Mouse (Mus musculus) embryonic facial prominence, embryonic 11.5 days (tissue): ENCODE data around the gene Zzef1. TPM values are rescaled to one million over a fixed set of nuclear protein-coding genes. Genes with fewer than 3 reads are reported as not detected.
A peak's percentile ranks its signal among the peaks of the same experiment; 100 is the strongest.
"Not testable (repeated sequence)": the region's sequence is repeated elsewhere in the genome, so short reads cannot be mapped to it uniquely, and the experiment has no call there.

Source experiments
- ATAC-seq: fragments of 200-750 bp; cut with Nextera tagmentation; replicated peaks from 2 replicates; pipeline ENCODE4 v1.8.0; 2017; ENCODE audit warnings: low read depth; ENCODE audit not compliant: insufficient number of reproducible peaks, low FRiP score, low TSS enrichment
- DNase-seq: peaks from one replicate; pipeline ENCODE4 v3.0.0-alpha.2; 2015; ENCODE audit warnings: low spot score
- H3K27ac ChIP-seq: fragments of 300-500 bp; sonication (generic); replicated peaks from 2 replicates; pipeline ENCODE4 v1.5.1; 2014; ENCODE audit warnings: mild to moderate bottlenecking, low read depth, low read length, control low read depth
- H3K27me3 ChIP-seq: fragments of 300-500 bp; sonication (generic); 2 replicates; pipeline ENCODE4 v1.6.1; 2014; ENCODE audit warnings: mild to moderate bottlenecking, low read length, moderate library complexity, mixed read lengths; ENCODE audit not compliant: control insufficient read depth, insufficient read depth
- H3K36me3 ChIP-seq: fragments of 300-500 bp; sonication (generic); replicated peaks from 2 replicates; pipeline ENCODE4 v1.6.1; 2014; ENCODE audit warnings: low read depth, mild to moderate bottlenecking, low read length, moderate library complexity, mixed read lengths; ENCODE audit not compliant: control insufficient read depth, insufficient read depth
- H3K4me1 ChIP-seq: fragments of 300-500 bp; sonication (generic); 2 replicates; pipeline ENCODE4 v1.6.1; 2014; ENCODE audit warnings: low read length, mixed read lengths; ENCODE audit not compliant: control insufficient read depth, insufficient read depth
- H3K4me2 ChIP-seq: fragments of 300-500 bp; sonication (generic); 2 replicates; pipeline ENCODE4 v1.6.1; 2014; ENCODE audit warnings: low read depth, mild to moderate bottlenecking, control low read depth, low read length, moderate library complexity
- H3K4me3 ChIP-seq: fragments of 300-500 bp; sonication (generic); 2 replicates; pipeline ENCODE4 v1.5.1; 2014; ENCODE audit warnings: low read depth, low read length, control low read depth
- H3K9ac ChIP-seq: fragments of 300-500 bp; sonication (generic); replicated peaks from 2 replicates; pipeline ENCODE4 v1.6.1; 2014; ENCODE audit warnings: mild to moderate bottlenecking, control low read depth, low read length
- H3K9me3 ChIP-seq: fragments of 300-500 bp; sonication (generic); replicated peaks from 2 replicates; pipeline ENCODE4 v1.6.1; 2016; ENCODE audit warnings: mild to moderate bottlenecking, low read length, inconsistent platforms, mixed read lengths; ENCODE audit not compliant: control insufficient read depth
- WGBS: fragments of 180-500 bp; shearing (Covaris S2); extraction: QIAGEN DNeasy Blood & Tissue Kit; methylation state at CpG from one replicate; pipeline ENCODE4 v1.1.7; 2014; 5-methylcytosine and 5-hydroxymethylcytosine counted together
- polyA plus RNA-seq: library from polyadenylated mRNA; unstranded; fragments of >200 nt; fragmentation: Nextera tagmentation; extraction: Ambion mirVana; gene quantifications from 2 replicates; pipeline ENCODE4 v1.2.1, GENCODE M21; 2014

The Zzef1 gene
- polyA plus RNA-seq, 1 experiment from 2014 or later, result 5.9 TPM

GRCm38 (mm10) chr11:72770324-72770723 is 25.7 kb upstream of the Zzef1 start:
- no peaks in the 10 kb centered on the region for H3K4me1 ChIP-seq
- no peaks in the 10 kb centered on the region for H3K27me3 ChIP-seq
- H3K9ac ChIP-seq, result no peak overlapping the region
- DNase-seq (no peak), ATAC-seq (no peak)
- H3K36me3 ChIP-seq, result peaks cover 3% of the 10 kb centered on the region
- H3K4me3 ChIP-seq, result no peak overlapping the region
- no peak overlapping the region for H3K27ac ChIP-seq
- H3K4me2 ChIP-seq, result no peak overlapping the region
- WGBS, result 92% methylated on average over 3 of the region's 3 CpGs
- H3K9me3 ChIP-seq, result no peaks in the 10 kb centered on the region

- H3K27ac ChIP-seq, result no peak overlapping the region
- H3K4me2 ChIP-seq, result no peak overlapping the region
- WGBS, result 91% methylated on average over 5 of the region's 5 CpGs
- H3K27me3 ChIP-seq, result no peaks in the 10 kb centered on the region
- ATAC-seq, result no peak
- no peaks in the 10 kb centered on the region for H3K4me1 ChIP-seq
- DNase-seq, result no peak
- H3K9ac ChIP-seq, result no peak overlapping the region
- no peak overlapping the region for H3K4me3 ChIP-seq
- H3K36me3 ChIP-seq, result peaks cover 3% of the 10 kb centered on the region
- H3K9me3 ChIP-seq, result no peaks in the 10 kb centered on the region
Measured at GRCm38 (mm10) chr11:72770816-72771215, 25.2 kb upstream of the Zzef1 start.

DNA sequence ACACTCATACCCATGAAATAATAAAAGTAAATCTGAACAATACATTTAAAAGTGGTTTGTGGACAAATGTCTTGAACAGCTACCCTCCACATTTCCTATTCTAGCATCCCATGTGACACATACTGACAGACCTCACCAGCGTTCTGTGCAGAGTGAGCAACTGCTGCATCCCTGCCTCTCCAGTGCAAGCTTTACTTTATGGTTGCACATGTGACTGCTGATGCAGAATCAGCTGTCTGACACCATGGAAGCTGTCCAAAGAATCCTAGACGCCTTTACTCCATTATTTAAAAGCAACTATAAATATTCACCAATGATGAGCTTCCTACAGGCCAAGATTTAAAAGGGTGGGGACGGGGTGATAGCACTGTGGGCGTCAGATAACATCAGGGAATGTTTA is 24.6 kb upstream of the Zzef1 start:
- whole genome bisulfite sequencing, result 82% methylated on average over 4 of the region's 4 CpGs
- ATAC-seq (no peak), DNase-seq (no peak)
- H3K9ac ChIP-seq, result no peak overlapping the region
- no peak overlapping the region for H3K4me2 ChIP-seq
- H3K4me3 ChIP-seq, result no peak overlapping the region
- H3K9me3 ChIP-seq, result no peaks in the 10 kb centered on the region
- no peaks in the 10 kb centered on the region for H3K4me1 ChIP-seq
- H3K36me3 ChIP-seq, result peaks cover 3% of the 10 kb centered on the region
- no peaks in the 10 kb centered on the region for H3K27me3 ChIP-seq
- no peak overlapping the region for H3K27ac ChIP-seq

GRCm38 (mm10) chr11:72772611-72773010 is 23.4 kb upstream of the Zzef1 start:
- H3K27ac ChIP-seq, ATAC-seq, H3K4me3 ChIP-seq, H3K9ac ChIP-seq, H3K4me1 ChIP-seq, H3K9me3 ChIP-seq, H3K27me3 ChIP-seq, DNase-seq, H3K4me2 ChIP-seq, H3K36me3 ChIP-seq: not testable (repeated sequence)
- WGBS, result 39% methylated on average over 1 of the region's 1 CpGs

DNA sequence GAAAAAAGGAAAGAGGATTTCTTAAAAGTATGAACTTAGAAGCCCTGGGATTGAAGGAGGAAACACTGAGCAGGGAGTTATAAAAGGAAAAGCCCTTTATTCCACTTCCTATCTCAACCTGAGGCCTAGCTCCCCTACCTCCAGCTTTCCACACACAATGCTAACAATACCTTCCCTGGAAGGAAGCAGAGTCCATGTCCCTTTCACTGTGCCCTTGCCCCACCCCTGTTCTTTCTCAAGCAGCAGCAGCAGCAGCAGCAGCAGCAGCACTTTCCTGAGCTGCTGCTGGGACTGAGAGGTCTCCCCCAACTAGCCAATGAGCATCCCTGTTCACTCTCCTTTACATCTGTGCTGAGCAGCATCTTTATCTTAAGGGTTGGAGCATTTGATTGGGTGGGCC is 17.1 kb upstream of the Zzef1 start:
- DNase-seq (no peak), ATAC-seq (no peak)
- H3K36me3 ChIP-seq, result no peaks in the 10 kb centered on the region
- no peak overlapping the region for H3K9ac ChIP-seq
- no peaks in the 10 kb centered on the region for H3K9me3 ChIP-seq
- no peak overlapping the region for H3K4me2 ChIP-seq
- H3K4me3 ChIP-seq, result no peak overlapping the region
- no peaks in the 10 kb centered on the region for H3K4me1 ChIP-seq
- no peaks in the 10 kb centered on the region for H3K27me3 ChIP-seq
- H3K27ac ChIP-seq, result no peak overlapping the region

DNA sequence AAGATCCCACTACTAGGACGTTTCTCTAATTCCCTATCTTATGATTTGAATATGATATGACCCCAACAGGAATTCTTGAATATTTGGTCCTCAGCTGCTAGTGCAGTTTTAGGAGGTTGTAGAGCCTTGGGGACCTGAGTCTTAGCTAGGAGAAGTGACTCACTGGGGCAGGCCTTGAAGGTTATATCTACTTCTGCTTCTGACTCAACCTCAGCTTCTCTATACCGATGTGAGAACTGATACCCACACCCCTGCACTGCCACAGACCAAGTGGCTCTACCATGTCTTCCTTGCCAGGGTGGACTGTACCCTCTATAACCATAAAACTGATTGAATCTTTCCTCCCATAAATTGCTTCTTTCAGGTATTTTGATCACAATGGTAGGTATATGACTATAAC is 13.9 kb upstream of the Zzef1 start:
- 67% methylated on average over 2 of the region's 2 CpGs for WGBS
- H3K4me1 ChIP-seq, result no peaks in the 10 kb centered on the region
- ATAC-seq (no peak), DNase-seq (no peak)
- H3K4me2 ChIP-seq, result no peak overlapping the region
- H3K4me3 ChIP-seq, result no peak overlapping the region
- no peaks in the 10 kb centered on the region for H3K9me3 ChIP-seq
- H3K36me3 ChIP-seq, result no peaks in the 10 kb centered on the region
- no peak overlapping the region for H3K9ac ChIP-seq
- H3K27me3 ChIP-seq, result no peaks in the 10 kb centered on the region
- H3K27ac ChIP-seq, result no peak overlapping the region

DNA sequence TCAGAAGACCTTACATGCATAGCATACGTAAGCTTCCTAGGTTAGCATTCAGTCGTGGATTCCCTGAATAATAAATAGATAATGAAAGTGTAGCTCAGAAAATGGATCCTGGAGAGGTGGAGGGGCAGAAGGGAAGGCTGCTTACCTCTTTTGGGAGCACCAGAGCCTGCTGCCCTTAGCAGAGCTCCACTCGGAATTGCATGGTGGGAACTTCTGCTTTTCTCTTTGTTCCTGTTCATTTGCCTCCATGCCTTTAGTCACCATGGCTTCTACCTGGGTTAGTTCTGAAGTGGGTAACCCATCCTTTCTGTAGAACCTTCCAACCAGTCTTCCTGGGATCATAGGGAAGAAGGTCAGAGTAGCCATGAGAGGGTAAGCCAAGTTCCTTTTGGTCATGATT is 13.5 kb upstream of the Zzef1 start:
- no peak overlapping the region for H3K4me2 ChIP-seq
- ATAC-seq (no peak), DNase-seq (no peak)
- H3K27me3 ChIP-seq, result no peaks in the 10 kb centered on the region
- no peak overlapping the region for H3K27ac ChIP-seq
- no peak overlapping the region for H3K4me3 ChIP-seq
- no peaks in the 10 kb centered on the region for H3K4me1 ChIP-seq
- 77% methylated on average over 3 of the region's 3 CpGs for WGBS
- H3K36me3 ChIP-seq, result no peaks in the 10 kb centered on the region
- H3K9ac ChIP-seq, result no peak overlapping the region
- no peaks in the 10 kb centered on the region for H3K9me3 ChIP-seq

DNA sequence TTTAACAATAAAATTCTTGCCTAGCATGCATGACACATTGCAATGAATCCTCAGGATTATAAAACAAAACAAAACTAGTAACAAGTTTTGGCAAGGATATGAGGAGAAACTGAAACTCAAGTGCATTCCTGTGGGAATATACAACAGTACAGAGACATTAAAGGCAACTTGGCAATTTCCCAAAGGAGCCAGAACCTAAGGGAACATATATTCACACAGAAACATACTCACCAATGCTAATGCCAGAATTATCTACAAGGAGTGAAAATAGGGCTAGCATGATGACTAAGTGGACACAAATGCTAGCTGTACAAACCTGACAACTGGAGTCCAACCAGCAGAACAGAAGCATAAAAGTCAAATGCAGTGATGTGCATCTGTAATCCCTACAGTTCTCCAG is 4.0 kb upstream of the Zzef1 start:
- no peak overlapping the region for H3K4me2 ChIP-seq
- no peak overlapping the region for H3K4me3 ChIP-seq
- H3K9me3 ChIP-seq, result no peaks in the 10 kb centered on the region
- no peak for DNase-seq
- no peaks in the 10 kb centered on the region for H3K27me3 ChIP-seq
- 0 out of 2 replicates have a peak, but pooled peaks cover 2% of the 10 kb centered on the region for H3K4me1 ChIP-seq
- no peak overlapping the region for H3K9ac ChIP-seq
- H3K27ac ChIP-seq, result no peak overlapping the region
- ATAC-seq, result no peak
- no peaks in the 10 kb centered on the region for H3K36me3 ChIP-seq

- no peak for DNase-seq
- Histone ChIP-seq H3K27ac (no peak overlapping the region), H3K4me2 (peak overlapping the region; percentile 70), H3K36me3 (no peaks in the 10 kb centered on the region), H3K4me1 (0 out of 2 replicates have a peak, but pooled peaks cover 2% of the 10 kb centered on the region), H3K4me3 (peak overlapping the region; percentile 99), H3K27me3 (no peaks in the 10 kb centered on the region), H3K9me3 (no peaks in the 10 kb centered on the region), H3K9ac (peak overlapping the region; percentile 80)
- peak; percentile 75 for ATAC-seq
- 21% methylated on average over 14 of the region's 14 CpGs for WGBS
Measured at GRCm38 (mm10) chr11:72795149-72795454, 924 bp upstream of the Zzef1 start.
